Mouse (Mus musculus) small intestine, adult 2 months (tissue): Measurements from ENCODE around the gene Sema5a.

Experiments used
- CTCF ChIP-seq: fragments of 200-500 bp; IDR thresholded peaks from 2 replicates; pipeline ENCODE4 v1.5.1; 2012; ENCODE audit warnings: low read depth, mild to moderate bottlenecking, control low read depth, inconsistent platforms, low read length, moderate library complexity, mixed read lengths; ENCODE audit not compliant: insufficient replicate concordance, insufficient read length; ENCODE audit errors: extremely low read depth
- POLR2A ChIP-seq: fragments of 200-500 bp; IDR thresholded peaks from 2 replicates; pipeline ENCODE4 v1.6.1; 2012; ENCODE audit warnings: low read depth, mild to moderate bottlenecking, control low read depth, inconsistent platforms, low read length, moderate library complexity

GRCm38 (mm10) chr15:32407766-32408165, 163.2 kb downstream of the Sema5a start:
- TF ChIP-seq CTCF, result no peak
- no peak for TF ChIP-seq POLR2A
